Mouse (Mus musculus) kidney, embryonic 14.5 days (tissue): Measurements from ENCODE around the gene Cryga. TPM values are rescaled to one million over a fixed set of nuclear protein-coding genes. Genes with fewer than 3 reads are reported as not detected.

Source experiments
- ATAC-seq: fragments of 200-750 bp; cut with Nextera tagmentation; 2 replicates; pipeline ENCODE4 v1.8.0; 2017; ENCODE audit warnings: moderate number of reproducible peaks, mild to moderate bottlenecking, moderate TSS enrichment, moderate library complexity; ENCODE audit not compliant: low FRiP score, low TSS enrichment
- H3K27ac ChIP-seq: fragments of 300-500 bp; sonication (generic); 2 replicates; pipeline ENCODE4 v1.5.1; 2014; ENCODE audit warnings: low read depth, mild to moderate bottlenecking, low read length, moderate library complexity, mixed read lengths
- H3K27me3 ChIP-seq: fragments of 300-500 bp; sonication (generic); 2 replicates; pipeline ENCODE4 v1.6.1; 2014; ENCODE audit warnings: mild to moderate bottlenecking, low read length; ENCODE audit not compliant: control insufficient read depth, insufficient read depth
- H3K36me3 ChIP-seq: fragments of 300-500 bp; sonication (generic); 2 replicates; pipeline ENCODE4 v1.6.1; 2014; ENCODE audit warnings: low read length, mixed read lengths; ENCODE audit not compliant: control insufficient read depth, insufficient read depth
- H3K4me1 ChIP-seq: fragments of 300-500 bp; sonication (generic); 2 replicates; pipeline ENCODE4 v1.6.1; 2014; ENCODE audit warnings: low read length, mixed read lengths; ENCODE audit not compliant: control insufficient read depth, insufficient read depth
- H3K4me2 ChIP-seq: fragments of 300-500 bp; sonication (generic); replicated peaks from 2 replicates; pipeline ENCODE4 v1.6.1; 2014; ENCODE audit warnings: low read depth, mild to moderate bottlenecking, low read length
- H3K4me3 ChIP-seq: fragments of 300-500 bp; sonication (generic); 2 replicates; pipeline ENCODE4 v1.5.1; 2014; ENCODE audit warnings: mild to moderate bottlenecking, low read length
- H3K9ac ChIP-seq: fragments of 300-500 bp; sonication (generic); 2 replicates; pipeline ENCODE4 v1.6.1; 2014; ENCODE audit warnings: low read depth, mild to moderate bottlenecking, low read length, moderate library complexity
- H3K9me3 ChIP-seq: fragments of 300-500 bp; sonication (generic); 2 replicates; pipeline ENCODE4 v1.6.1; 2016; ENCODE audit warnings: low read length; ENCODE audit not compliant: control insufficient read depth
- WGBS: fragments of 180-500 bp; shearing (Covaris S2); extraction: QIAGEN DNeasy Blood & Tissue Kit; methylation state at CpG from one replicate; pipeline ENCODE4 v1.1.7; 2014; 5-methylcytosine and 5-hydroxymethylcytosine counted together
- polyA plus RNA-seq: library from polyadenylated mRNA; unstranded; fragments of >200 nt; fragmentation: Nextera tagmentation; extraction: Ambion mirVana; gene quantifications from 2 replicates; pipeline ENCODE4 v1.2.1, GENCODE M21; 2014

Gene Cryga
- polyA plus RNA-seq, 1 experiment from 2014 or later = not detected

DNA sequence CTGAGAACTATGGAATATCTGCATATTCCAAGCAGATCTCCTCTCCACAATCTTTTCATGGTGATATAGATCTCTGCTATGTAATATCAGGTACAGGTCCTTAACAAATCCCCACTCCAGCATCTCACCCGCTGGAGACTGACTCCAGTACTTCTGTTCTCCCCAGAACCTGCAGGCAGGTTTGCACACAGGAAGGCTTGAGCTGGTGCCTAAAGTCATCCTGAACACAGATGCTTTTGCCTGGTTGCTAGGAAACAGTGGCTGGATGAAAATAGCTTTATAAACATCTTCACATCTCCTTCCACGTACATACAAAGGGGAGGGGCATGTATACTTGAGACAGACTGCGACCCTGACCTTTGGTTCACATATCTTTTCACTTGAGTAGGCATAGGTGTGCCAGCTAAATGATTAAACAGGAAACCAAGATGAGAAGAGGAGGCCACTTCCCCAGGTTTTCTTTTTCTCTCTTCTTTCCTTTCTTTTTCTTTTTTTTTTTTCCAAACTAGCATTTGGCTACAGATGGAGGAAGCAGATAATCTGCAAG, 26.5 kb upstream of the Cryga start:
- Histone ChIP-seq H3K36me3 (no peaks in the 10 kb centered on the region), H3K27me3 (no peaks in the 10 kb centered on the region), H3K4me1 (no peaks in the 10 kb centered on the region), H3K4me3 (no peak overlapping the region), H3K4me2 (no peak overlapping the region), H3K27ac (no peak overlapping the region), H3K9me3 (no peaks in the 10 kb centered on the region), H3K9ac (no peak overlapping the region)
- WGBS = 59% methylated on average over 3 of the region's 3 CpGs
- no peak for ATAC-seq

DNA sequence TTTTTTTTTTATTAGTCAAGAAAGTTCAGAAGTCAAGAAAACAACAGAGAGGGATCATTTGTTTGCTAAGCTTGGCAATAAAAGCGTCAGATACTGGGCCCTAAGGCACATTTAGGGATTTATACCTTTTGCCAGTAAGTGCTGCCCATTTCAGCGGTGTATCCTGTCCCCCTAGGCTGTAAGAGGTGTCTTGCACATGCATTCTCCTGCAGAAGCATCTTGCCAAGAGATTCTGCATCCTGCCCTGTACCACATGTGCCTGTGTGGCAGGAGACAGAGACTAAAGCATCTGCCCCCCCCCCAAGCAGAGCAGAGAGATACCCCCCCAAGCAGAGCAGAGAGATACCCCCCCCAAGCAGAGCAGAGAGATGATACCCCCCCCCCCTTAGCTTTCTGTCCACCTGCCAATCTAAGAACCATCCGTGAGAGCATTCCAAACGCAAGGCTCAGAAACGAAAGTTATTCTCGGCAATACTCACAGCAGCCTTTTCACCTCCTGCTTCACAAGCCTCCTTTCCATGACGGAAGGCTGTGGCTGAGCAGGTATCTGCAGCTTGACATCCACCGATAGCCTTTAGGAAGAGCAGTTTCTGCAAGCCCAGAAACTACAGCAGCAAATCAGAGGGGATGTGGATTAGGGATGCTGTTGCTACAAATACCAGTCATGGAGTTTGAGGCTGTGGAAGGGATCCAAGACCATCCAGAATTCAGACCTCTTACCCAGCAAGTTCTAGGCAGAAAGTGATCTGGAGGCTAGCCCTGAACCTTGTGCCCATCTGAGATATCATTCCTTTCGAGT, 19.6 kb upstream of the Cryga start, which contains the start of gene D630023F18Rik:
TSS of gene D630023F18Rik (minus strand) at position 641 of the 799 bp plus-strand sequence.
- ATAC-seq = no peak
- Histone ChIP-seq H3K4me3 (peak within 1 kb of the TSS; percentile 10; the same call in 1 of the 2 replicates), H3K9me3 (no peaks in the 10 kb centered on the region), H3K27me3 (no peaks in the 10 kb centered on the region), H3K9ac (no peak within 1 kb of the TSS), H3K4me2 (0 out of 2 replicates have a peak within 1 kb of the TSS, but pooled peaks have one; percentile 24), H3K36me3 (no peaks in the 10 kb centered on the region), H3K4me1 (no peaks in the 10 kb centered on the region), H3K27ac (no peak within 1 kb of the TSS)
- 33% methylated on average over 9 of the region's 9 CpGs for WGBS

DNA sequence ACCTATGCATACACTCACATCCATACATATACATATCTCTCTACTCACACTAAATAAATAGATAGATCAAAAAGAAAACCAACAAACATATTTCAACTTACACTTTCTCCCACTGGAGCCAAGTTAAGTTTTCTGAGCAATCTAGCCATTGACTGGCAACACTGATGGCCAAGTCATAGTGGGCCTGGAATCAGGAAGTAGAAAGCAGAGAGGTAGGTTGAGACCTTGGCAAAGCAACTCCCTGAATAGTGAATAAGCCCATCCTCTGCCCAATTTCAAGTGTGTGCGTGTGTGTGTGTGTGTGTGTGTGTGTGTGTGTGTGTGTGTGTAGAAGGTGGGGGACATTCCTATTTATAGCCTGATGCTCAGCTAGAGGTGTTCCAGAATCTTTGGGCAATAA, 16.3 kb upstream of the Cryga start, which contains the start of gene Gm28845:
TSS of gene Gm28845 (minus strand) at position 121 of the 400 bp plus-strand sequence.
- H3K27ac ChIP-seq = no peak within 1 kb of the TSS
- H3K4me3 ChIP-seq = no peak within 1 kb of the TSS
- no peak within 1 kb of the TSS for H3K9ac ChIP-seq
- 88% methylated on average over 1 of the region's 1 CpGs for WGBS
- H3K27me3 ChIP-seq = no peaks in the 10 kb centered on the region
- no peaks in the 10 kb centered on the region for H3K36me3 ChIP-seq
- no peak for ATAC-seq
- H3K9me3 ChIP-seq = no peaks in the 10 kb centered on the region
- H3K4me2 ChIP-seq = no peak within 1 kb of the TSS
- no peaks in the 10 kb centered on the region for H3K4me1 ChIP-seq

DNA sequence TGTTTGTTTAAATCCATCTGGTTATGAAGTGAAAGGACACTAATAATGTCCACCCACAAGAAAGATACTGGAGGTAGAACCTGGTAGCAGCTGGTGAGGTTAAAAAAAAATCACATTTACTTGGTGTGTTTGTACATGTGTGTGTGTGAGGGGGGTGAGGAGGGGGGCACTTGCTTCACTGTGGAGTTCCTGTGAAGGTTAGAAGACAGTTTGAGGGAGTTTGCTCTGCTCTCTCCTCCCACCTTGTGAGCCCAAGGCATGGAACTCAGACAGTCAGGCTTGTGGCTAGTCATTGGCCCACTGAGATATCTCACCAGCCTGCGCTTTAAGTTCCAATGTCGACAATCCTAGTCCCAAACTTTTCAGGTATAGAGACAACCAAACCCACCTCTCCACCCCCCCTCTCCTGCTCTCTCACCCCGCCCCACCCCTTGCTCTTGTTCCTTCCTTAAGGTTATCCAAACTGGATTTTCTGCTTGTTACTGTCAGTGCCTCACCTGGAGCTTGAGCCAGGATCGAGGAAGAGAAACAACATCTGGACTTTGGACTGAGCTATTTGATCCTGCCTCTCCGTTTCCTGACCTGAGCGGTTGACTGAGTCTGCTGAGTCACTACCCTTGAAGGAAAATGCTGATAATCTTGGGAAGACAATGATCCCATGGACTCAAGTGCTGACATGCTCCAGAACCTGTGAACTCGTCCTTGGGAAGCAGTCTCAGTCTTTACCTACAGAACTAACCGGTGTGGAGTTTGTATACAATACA, 15.2 kb upstream of the Cryga start:
- Histone ChIP-seq H3K9ac (no peak overlapping the region), H3K27ac (no peak overlapping the region), H3K4me3 (no peak overlapping the region), H3K9me3 (no peaks in the 10 kb centered on the region), H3K4me1 (no peaks in the 10 kb centered on the region), H3K27me3 (no peaks in the 10 kb centered on the region), H3K36me3 (no peaks in the 10 kb centered on the region), H3K4me2 (no peak overlapping the region)
- peak; percentile 66; the same call in 1 of the 2 replicates for ATAC-seq
- WGBS = 60% methylated on average over 8 of the region's 8 CpGs

DNA sequence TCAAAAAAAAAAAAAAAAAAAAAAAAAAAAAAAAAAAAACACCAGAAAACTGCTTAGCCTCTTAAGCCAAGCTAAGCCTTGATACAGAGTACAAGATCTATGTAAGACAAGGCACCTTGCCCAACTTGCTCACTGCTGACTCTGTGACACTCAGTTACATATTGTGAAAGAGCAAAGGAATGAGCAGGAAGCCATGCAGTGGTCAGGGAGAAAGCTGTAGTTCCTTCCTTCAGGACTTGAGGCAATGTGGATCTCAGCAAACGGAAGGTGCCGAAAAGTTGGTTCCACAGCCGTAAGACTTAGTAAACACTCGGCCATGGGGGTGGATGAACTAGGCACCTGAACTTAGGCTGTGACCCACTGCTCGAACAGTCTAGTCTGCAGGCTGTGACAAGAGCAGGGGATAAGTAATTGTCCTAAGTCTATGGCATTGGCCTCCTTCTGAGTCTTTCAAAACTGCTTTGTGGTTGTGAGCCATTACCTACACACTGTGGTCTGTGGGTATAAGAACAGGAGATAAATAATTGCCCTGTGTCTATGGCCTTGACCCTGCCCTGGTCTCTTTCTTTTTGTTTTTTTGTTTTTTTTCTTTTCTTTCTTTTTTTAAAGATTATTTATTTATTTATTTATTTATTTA, 10.5 kb upstream of the Cryga start:
- no peak overlapping the region for H3K27ac ChIP-seq
- 91% methylated on average over 5 of the region's 5 CpGs for WGBS

DNA sequence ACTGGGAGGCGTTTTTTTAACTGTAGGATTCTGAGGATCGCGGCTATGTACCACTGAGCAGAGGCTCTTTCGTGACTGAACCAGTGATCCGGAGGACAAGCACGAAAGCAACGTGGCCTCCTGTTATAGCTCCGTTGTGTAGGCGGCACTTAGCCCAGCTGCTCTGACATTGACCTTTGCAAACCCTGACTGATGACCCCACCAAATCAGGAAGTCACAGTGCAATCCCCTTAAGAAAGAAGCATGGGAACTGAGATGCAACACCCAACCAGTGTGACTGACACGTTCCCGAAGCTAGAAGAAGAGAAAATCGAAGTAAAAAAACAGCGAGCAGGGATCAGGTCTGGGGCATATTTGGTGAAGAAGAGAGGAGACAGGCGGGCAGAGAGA, 9.6 kb upstream of the Cryga start:
- ATAC-seq = peak; percentile 72
- peaks cover 5% of the 10 kb centered on the region; the same call in 1 of the 2 replicates for H3K4me1 ChIP-seq
- 31% methylated on average over 14 of the region's 14 CpGs for WGBS
- peak overlapping the region; percentile 29 for H3K4me2 ChIP-seq
- no peaks in the 10 kb centered on the region for H3K9me3 ChIP-seq
- H3K9ac ChIP-seq = no peak overlapping the region
- H3K36me3 ChIP-seq = no peaks in the 10 kb centered on the region
- peak overlapping the region; percentile 16; the same call in 1 of the 2 replicates for H3K4me3 ChIP-seq
- no peak overlapping the region for H3K27ac ChIP-seq
- H3K27me3 ChIP-seq = no peaks in the 10 kb centered on the region

More for the DNA sequence above, 10.5 kb upstream of the Cryga start:
- Histone ChIP-seq H3K4me2 (no peak overlapping the region), H3K4me3 (no peak overlapping the region), H3K4me1 (peaks cover 5% of the 10 kb centered on the region; the same call in 1 of the 2 replicates), H3K27me3 (no peaks in the 10 kb centered on the region), H3K36me3 (no peaks in the 10 kb centered on the region), H3K9ac (no peak overlapping the region), H3K9me3 (no peaks in the 10 kb centered on the region)
- peak; percentile 37; the same call in 1 of the 2 replicates for ATAC-seq

DNA sequence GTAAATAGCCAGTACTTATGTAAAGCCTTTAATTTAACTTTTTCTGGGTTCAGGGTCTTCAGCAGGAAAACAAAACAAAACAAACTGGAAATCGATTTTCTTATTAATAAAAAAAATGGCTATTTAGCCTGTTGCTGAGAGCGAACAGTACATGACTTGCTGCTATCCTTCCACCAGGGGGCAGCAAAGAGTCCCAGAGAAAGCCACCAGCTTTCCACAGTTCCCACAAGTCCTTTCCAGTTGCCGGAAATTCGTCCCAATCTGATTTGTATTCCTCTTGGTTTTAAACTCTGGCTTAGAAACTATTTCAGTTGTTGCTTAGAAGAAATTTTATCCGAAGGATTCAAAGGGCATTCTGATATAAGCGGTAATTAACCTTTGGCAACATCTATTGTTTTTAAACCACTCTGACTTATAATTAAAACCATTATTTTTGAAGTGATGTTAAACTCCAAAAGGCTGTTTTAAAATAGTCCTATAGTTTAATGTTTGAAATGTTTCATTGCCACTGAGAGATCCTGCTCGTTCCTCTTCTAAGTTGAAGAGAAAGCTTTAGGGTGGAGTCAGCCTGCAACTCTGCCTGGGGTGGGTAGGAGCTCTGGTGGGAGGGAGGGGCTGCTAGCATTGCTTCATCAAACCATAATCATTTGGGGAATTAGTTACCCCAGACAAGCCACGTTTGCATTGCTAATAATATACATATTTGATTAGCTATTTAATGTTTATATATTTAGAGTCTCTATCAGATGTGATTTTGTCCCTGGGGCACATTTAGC, 9.0 kb upstream of the Cryga start:
- peak overlapping the region; percentile 29 for H3K4me2 ChIP-seq
- no peak overlapping the region for H3K9ac ChIP-seq
- peak overlapping the region; percentile 9; the same call in 1 of the 2 replicates for H3K4me3 ChIP-seq
- H3K27me3 ChIP-seq = no peaks in the 10 kb centered on the region
- 11% methylated on average over 8 of the region's 8 CpGs for WGBS
- no peaks in the 10 kb centered on the region for H3K36me3 ChIP-seq
- peaks cover 5% of the 10 kb centered on the region; the same call in 1 of the 2 replicates for H3K4me1 ChIP-seq
- H3K9me3 ChIP-seq = no peaks in the 10 kb centered on the region
- ATAC-seq = peak; percentile 63; the same call in 1 of the 2 replicates
- H3K27ac ChIP-seq = no peak overlapping the region; the same call in 1 of the 2 replicates
